Mouse (Mus musculus) brain, embryonic 14.5 days (tissue): Measurements from ENCODE around the gene Tbpl2.

ENCODE experiments used
- CTCF ChIP-seq: fragments of 200-500 bp; IDR thresholded peaks from 2 replicates; pipeline ENCODE4 v1.5.1; 2012; ENCODE audit warnings: inconsistent platforms, mild to moderate bottlenecking, moderate library complexity, borderline replicate concordance; ENCODE audit not compliant: insufficient read depth, insufficient read length; ENCODE audit errors: extremely low read depth
- POLR2A ChIP-seq: fragments of 200-500 bp; IDR thresholded peaks from 2 replicates; pipeline ENCODE4 v1.6.1; 2012; ENCODE audit warnings: mild to moderate bottlenecking, inconsistent platforms, borderline replicate concordance; ENCODE audit not compliant: poor library complexity, insufficient read depth, insufficient read length, severe bottlenecking; ENCODE audit errors: extremely low read depth

DNA sequence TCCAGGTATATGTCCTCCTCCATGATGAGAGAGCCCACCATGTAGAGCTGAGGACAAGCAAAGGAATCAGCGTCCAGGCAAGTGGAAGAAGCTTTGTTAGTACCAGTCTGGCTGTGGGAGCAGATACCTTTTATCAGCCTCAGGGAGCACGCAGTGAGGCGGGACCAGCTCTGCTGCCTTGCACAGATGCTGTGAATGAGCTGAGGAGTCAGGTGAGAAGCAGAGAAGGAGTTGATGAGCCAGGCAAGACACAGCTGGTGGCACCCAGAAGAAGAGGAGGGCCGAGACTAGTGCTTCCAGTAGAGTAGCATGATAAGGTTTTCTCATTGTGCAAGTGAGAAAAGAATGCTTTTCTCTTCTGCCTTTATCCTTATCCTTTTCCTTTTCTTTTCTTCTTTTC lies at the start of gene Tbpl2:
- TF ChIP-seq CTCF = no peak
- no peak for TF ChIP-seq POLR2A
